Mouse (Mus musculus): ENCODE measurements around the gene Themis2.

- peak; percentile 53 for TF ChIP-seq CTCF (IDR thresholded peaks at IDR 0.05; ENCODE audit: control insufficient read depth, insufficient read depth, insufficient read length)
- no peak for TF ChIP-seq MYOG (IDR thresholded peaks at IDR 0.05; ENCODE audit: control insufficient read depth, extremely low read depth, insufficient read length)
- no peak for TF ChIP-seq MAX (IDR thresholded peaks at IDR 0.05)
- no peak for TF ChIP-seq USF1 (IDR thresholded peaks at IDR 0.05; ENCODE audit: low read depth)
Observed at GRCm38 (mm10) chr4:132776764-132777163, 19.4 kb downstream of the Themis2 start.

Measured in C2C12 (cell line).